Mouse (Mus musculus) bone marrow, adult 2 months (tissue): ENCODE results near the gene Vps4a.

Experiments used
- CTCF ChIP-seq: fragments of 200-500 bp; IDR thresholded peaks from 2 replicates; pipeline ENCODE4 v1.5.1; 2011; ENCODE audit warnings: low read length, control low read depth; ENCODE audit not compliant: control insufficient read depth, insufficient read depth
- POLR2A ChIP-seq: fragments of 200-500 bp; IDR thresholded peaks from 2 replicates; pipeline ENCODE4 v1.6.1; 2011; ENCODE audit warnings: low read depth, mild to moderate bottlenecking, control low read depth, low read length, borderline replicate concordance; ENCODE audit not compliant: control insufficient read depth

- TF ChIP-seq CTCF (no peak), POLR2A (no peak)
Measured at GRCm38 (mm10) chr8:106985951-106986350, 45.1 kb upstream of the Vps4a start.
